Mouse (Mus musculus): ENCODE results near the gene Chchd5. TPM values are rescaled to one million over a fixed set of nuclear protein-coding genes. Genes with fewer than 3 reads are reported as not detected.

The Chchd5 gene
- total and polyA plus RNA-seq, 2 experiments = 10.1 to 60.2 TPM

GRCm38 (mm10) chr2:129182412-129182811, 52.9 kb downstream of the Chchd5 start:
- H3K4me1 ChIP-seq (ENCODE audit: control insufficient read depth, insufficient read depth, low read length) = no peaks in the 10 kb centered on the region; the same call in 1 of the 2 replicates
- no peak overlapping the region for H3K4me3 ChIP-seq (ENCODE audit: insufficient read depth, low read depth, low read length)
- 97% methylated on average over 1 of the region's 1 CpGs for whole genome bisulfite sequencing
- no peak overlapping the region for H3K9ac ChIP-seq (ENCODE audit: low read depth, low read length)
- no peaks in the 10 kb centered on the region for H3K36me3 ChIP-seq (ENCODE audit: control insufficient read depth, insufficient read depth, low read length)
- no peaks in the 10 kb centered on the region for H3K79me2 ChIP-seq (ENCODE audit: control insufficient read depth, insufficient read depth, low read length)
- no peaks in the 10 kb centered on the region for H3K27me3 ChIP-seq (ENCODE audit: control insufficient read depth, insufficient read depth, low read length)
- no peak for DNase-seq (ENCODE audit: extremely low read depth, low read depth, low spot score)
- TF ChIP-seq POLR2A (IDR thresholded peaks at IDR 0.05; ENCODE audit: extremely low read depth, insufficient read depth, low read length) (no peak), CTCF (IDR thresholded peaks at IDR 0.05; ENCODE audit: low read depth, low read length) (no peak)
- H3K27ac ChIP-seq (replicated peaks; ENCODE audit: insufficient read depth, low read depth, low read length) = no peak overlapping the region

GRCm38 (mm10) chr2:129183561-129184031, 54.1 kb downstream of the Chchd5 start:
- no peak for DNase-seq (ENCODE audit: extremely low read depth, low read depth, low spot score)
- Histone ChIP-seq H3K27ac (replicated peaks; ENCODE audit: insufficient read depth, low read depth, low read length) (no peak overlapping the region), H3K9ac (ENCODE audit: low read depth, low read length) (no peak overlapping the region), H3K79me2 (ENCODE audit: control insufficient read depth, insufficient read depth, low read length) (no peaks in the 10 kb centered on the region), H3K4me3 (ENCODE audit: insufficient read depth, low read depth, low read length) (no peak overlapping the region), H3K27me3 (ENCODE audit: control insufficient read depth, insufficient read depth, low read length) (no peaks in the 10 kb centered on the region), H3K4me1 (ENCODE audit: control insufficient read depth, insufficient read depth, low read length) (no peaks in the 10 kb centered on the region; the same call in 1 of the 2 replicates), H3K36me3 (ENCODE audit: control insufficient read depth, insufficient read depth, low read length) (no peaks in the 10 kb centered on the region)
- no peak for TF ChIP-seq POLR2A (IDR thresholded peaks at IDR 0.05; ENCODE audit: extremely low read depth, insufficient read depth, low read length)
- TF ChIP-seq CTCF (IDR thresholded peaks at IDR 0.05; ENCODE audit: low read depth, low read length) = no peak
- 85% methylated on average over 14 of the region's 14 CpGs for WGBS

Other genes starting within 250 kb of the Chchd5 start
- gene Zc3h8, start 185.6 kb upstream of the Chchd5 start, total RNA-seq (2014; rRNA removed) = 1.4 and 3.0 TPM in 2 replicates
- gene Zc3h8, start 185.6 kb upstream of the Chchd5 start, polyA plus RNA-seq (2012; rRNA removed) = 0.52 and 0.72 TPM in 2 replicates
- gene Zc3h6, start 162.3 kb upstream of the Chchd5 start, total RNA-seq (2014; rRNA removed) = 2.1 and 2.5 TPM in 2 replicates
- 0.20 TPM in 2 replicates for gene Zc3h6, start 162.3 kb upstream of the Chchd5 start, polyA plus RNA-seq (2012; rRNA removed)
- 4.8 and 8.1 TPM in 2 replicates for gene Gm10762, start 162.0 kb upstream of the Chchd5 start, total RNA-seq (2014; rRNA removed)
- 5.8 and 6.3 TPM in 2 replicates for gene Gm10762, start 162.0 kb upstream of the Chchd5 start, polyA plus RNA-seq (2012; rRNA removed)
- 0.09 and 0.13 TPM in 2 replicates for gene Vinac1, start 81.5 kb upstream of the Chchd5 start, total RNA-seq (2014; rRNA removed)
- 0.04 and 0.12 TPM in 2 replicates for gene Vinac1, start 81.5 kb upstream of the Chchd5 start, polyA plus RNA-seq (2012; rRNA removed)
- 3.3 and 3.8 TPM in 2 replicates for gene Ttl, start 63.8 kb upstream of the Chchd5 start, total RNA-seq (2014; rRNA removed)
- gene Ttl, start 63.8 kb upstream of the Chchd5 start, polyA plus RNA-seq (2012; rRNA removed) = 1.9 and 2.4 TPM in 2 replicates
- gene Polr1b, start 28.7 kb upstream of the Chchd5 start, total RNA-seq (2014; rRNA removed) = 7.7 and 10.7 TPM in 2 replicates
- gene Polr1b, start 28.7 kb upstream of the Chchd5 start, polyA plus RNA-seq (2012; rRNA removed) = 8.6 and 15.7 TPM in 2 replicates
- gene Slc20a1, start 69.1 kb downstream of the Chchd5 start, total RNA-seq (2014; rRNA removed) = 24.9 and 36.0 TPM in 2 replicates
- gene Slc20a1, start 69.1 kb downstream of the Chchd5 start, polyA plus RNA-seq (2012; rRNA removed) = 7.8 and 9.4 TPM in 2 replicates
- 0.09 and 0.60 TPM in 2 replicates for gene Ckap2l, start 167.5 kb downstream of the Chchd5 start, total RNA-seq (2014; rRNA removed)
- 0.04 TPM in 1 of 2 replicates, not detected in the other for gene Ckap2l, start 167.5 kb downstream of the Chchd5 start, polyA plus RNA-seq (2012; rRNA removed)
- gene Il1a, start 180.3 kb downstream of the Chchd5 start, total RNA-seq (2014; rRNA removed) = 3.7 and 4.2 TPM in 2 replicates
- 0.36 and 1.0 TPM in 2 replicates for gene Il1a, start 180.3 kb downstream of the Chchd5 start, polyA plus RNA-seq (2012; rRNA removed)
- 1.8 and 2.1 TPM in 2 replicates for gene Il1b, start 241.4 kb downstream of the Chchd5 start, total RNA-seq (2014; rRNA removed)
- 0.39 and 0.84 TPM in 2 replicates for gene Il1b, start 241.4 kb downstream of the Chchd5 start, polyA plus RNA-seq (2012; rRNA removed)

Data from liver, adult 2 months (tissue).